Mouse (Mus musculus) thymus, adult 2 months (tissue): ENCODE results near the gene Ykt6. TPM values are rescaled to one million over a fixed set of nuclear protein-coding genes. Genes with fewer than 3 reads are reported as not detected.

Experiments used
- DNase-seq: peaks from one replicate; pipeline ENCODE4 v3.0.0; 2021
- H3K27ac ChIP-seq: fragments of 200-500 bp; 2 replicates; pipeline ENCODE4 v1.5.1; 2012; ENCODE audit warnings: low read length, control low read depth; ENCODE audit not compliant: control insufficient read depth, insufficient read depth
- H3K27me3 ChIP-seq: fragments of 200-500 bp; 2 replicates; pipeline ENCODE4 v1.6.1; 2012; ENCODE audit warnings: mild to moderate bottlenecking, low read length, moderate library complexity, mixed read lengths; ENCODE audit not compliant: control insufficient read depth, insufficient read depth
- H3K36me3 ChIP-seq: fragments of 200-500 bp; 2 replicates; pipeline ENCODE4 v1.6.1; 2012; ENCODE audit warnings: mild to moderate bottlenecking, low read length, moderate library complexity; ENCODE audit not compliant: control insufficient read depth, insufficient read depth
- H3K4me1 ChIP-seq: fragments of 200-500 bp; replicated peaks from 2 replicates; pipeline ENCODE4 v1.6.1; 2012; ENCODE audit warnings: low read length; ENCODE audit not compliant: control insufficient read depth, insufficient read depth
- H3K4me3 ChIP-seq: fragments of 200-500 bp; 2 replicates; pipeline ENCODE4 v1.5.1; 2012; ENCODE audit warnings: mild to moderate bottlenecking, low read length, control low read depth, moderate library complexity; ENCODE audit not compliant: control insufficient read depth, insufficient read depth
- CTCF ChIP-seq: fragments of 200-500 bp; IDR thresholded peaks from 2 replicates; pipeline ENCODE4 v1.5.1; 2012; ENCODE audit warnings: mild to moderate bottlenecking, control low read depth, low read length, moderate library complexity, borderline replicate concordance; ENCODE audit not compliant: control insufficient read depth, poor library complexity, insufficient read depth; ENCODE audit errors: extremely low read depth
- POLR2A ChIP-seq: fragments of 200-500 bp; IDR thresholded peaks from 2 replicates; pipeline ENCODE4 v1.6.1; 2012; ENCODE audit warnings: mild to moderate bottlenecking, low read length, control low read depth, moderate library complexity; ENCODE audit not compliant: control insufficient read depth, poor library complexity, insufficient read depth; ENCODE audit errors: extremely low read depth
- WGBS: fragments of 180-500 bp; shearing (Covaris S2); methylation state at CpG from one replicate; pipeline ENCODE4 v1.1.7; 2018; 5-methylcytosine and 5-hydroxymethylcytosine counted together
- polyA plus RNA-seq: library from polyadenylated mRNA; depleted of rRNA; stranded (reverse); fragments of >200 nt; gene quantifications from 2 replicates; pipeline ENCODE4 v1.2.3, GENCODE M21; 2012

The Ykt6 gene
- polyA plus RNA-seq, 1 experiment = 101 TPM

- H3K27me3 ChIP-seq = no peaks in the 10 kb centered on the region
- DNase-seq = no peak
These were observed 40.6 kb upstream of the Ykt6 start for GRCm38 (mm10) chr11:5914940-5915339.

GRCm38 (mm10) chr11:5915429-5916177 lies 39.9 kb upstream of the Ykt6 start:
- H3K27ac ChIP-seq = no peak overlapping the region
- H3K36me3 ChIP-seq = no peaks in the 10 kb centered on the region
- TF ChIP-seq POLR2A (no peak), CTCF (no peak)
- 78% methylated on average over 5 of the region's 5 CpGs for WGBS
- H3K4me1 ChIP-seq = peaks cover 8% of the 10 kb centered on the region; the same call in 1 of the 2 replicates
- no peak for DNase-seq
- H3K27me3 ChIP-seq = no peaks in the 10 kb centered on the region
- H3K4me3 ChIP-seq = no peak overlapping the region

More at GRCm38 (mm10) chr11:5914940-5915339, 40.6 kb upstream of the Ykt6 start:
- H3K4me3 ChIP-seq = no peak overlapping the region
- WGBS = 66% methylated on average over 5 of the region's 5 CpGs
- TF ChIP-seq CTCF = no peak
- no peak for TF ChIP-seq POLR2A
- no peaks in the 10 kb centered on the region for H3K36me3 ChIP-seq
- H3K27ac ChIP-seq = no peak overlapping the region
- H3K4me1 ChIP-seq = 0 out of 2 replicates have a peak, but pooled peaks cover 3% of the 10 kb centered on the region

DNA sequence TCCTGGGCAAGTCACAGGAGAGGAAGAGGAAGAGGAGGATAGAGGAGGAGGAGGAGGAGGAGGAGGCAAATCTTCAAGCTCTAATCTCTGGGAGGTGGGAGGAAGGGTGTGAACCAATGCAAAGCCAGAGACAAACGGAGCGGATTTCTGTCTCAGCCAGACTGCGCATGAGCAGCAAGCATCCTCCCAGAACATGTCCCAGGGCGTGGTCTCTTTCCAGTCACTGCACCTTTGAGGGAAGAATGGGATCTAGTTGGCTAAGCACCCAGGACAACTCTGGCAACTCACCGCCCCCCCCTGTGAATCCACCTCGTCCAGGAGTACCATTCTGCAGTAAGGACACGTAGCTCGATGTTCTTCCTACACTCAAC lies 39.3 kb upstream of the Ykt6 start:
- WGBS = 90% methylated on average over 8 of the region's 8 CpGs
- Histone ChIP-seq H3K27me3 (no peaks in the 10 kb centered on the region), H3K4me3 (no peak overlapping the region), H3K4me1 (peaks cover 8% of the 10 kb centered on the region; the same call in 1 of the 2 replicates), H3K27ac (no peak overlapping the region), H3K36me3 (no peaks in the 10 kb centered on the region)
- TF ChIP-seq POLR2A = no peak
- TF ChIP-seq CTCF = no peak
- DNase-seq = no peak

DNA sequence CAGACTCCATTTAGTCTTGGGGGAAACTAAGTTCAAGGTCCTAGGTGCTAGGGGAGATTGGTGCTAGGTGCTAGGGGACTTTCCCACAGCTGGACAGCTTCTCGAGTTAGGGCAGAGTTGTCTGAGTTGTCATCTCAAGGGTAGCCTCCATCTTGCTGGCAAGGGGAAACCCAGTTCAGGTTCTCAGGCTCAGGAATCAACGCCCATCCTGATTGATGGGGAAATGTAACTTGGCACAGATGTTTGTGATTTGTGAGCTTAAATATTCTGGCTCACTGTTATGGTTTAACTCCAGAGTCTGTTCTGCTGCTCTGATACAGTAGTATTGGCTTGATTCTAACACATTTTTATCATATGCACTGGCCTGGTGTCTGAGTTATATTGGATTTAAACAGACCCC lies 37.4 kb upstream of the Ykt6 start:
- Histone ChIP-seq H3K4me1 (peaks cover 8% of the 10 kb centered on the region; the same call in 1 of the 2 replicates), H3K4me3 (no peak overlapping the region), H3K27ac (no peak overlapping the region), H3K36me3 (no peaks in the 10 kb centered on the region), H3K27me3 (no peaks in the 10 kb centered on the region)
- TF ChIP-seq CTCF (no peak), POLR2A (no peak)
- no peak for DNase-seq
- WGBS = 84% methylated on average over 2 of the region's 2 CpGs

- Histone ChIP-seq H3K4me3 (no peak overlapping the region), H3K27ac (no peak overlapping the region), H3K4me1 (peaks cover 8% of the 10 kb centered on the region; the same call in 1 of the 2 replicates), H3K27me3 (no peaks in the 10 kb centered on the region), H3K36me3 (no peaks in the 10 kb centered on the region)
- DNase-seq = no peak
- 98% methylated on average over 4 of the region's 4 CpGs for WGBS
- TF ChIP-seq POLR2A = no peak
- no peak for TF ChIP-seq CTCF
These were observed 35.9 kb upstream of the Ykt6 start for GRCm38 (mm10) chr11:5919606-5920005.

DNA sequence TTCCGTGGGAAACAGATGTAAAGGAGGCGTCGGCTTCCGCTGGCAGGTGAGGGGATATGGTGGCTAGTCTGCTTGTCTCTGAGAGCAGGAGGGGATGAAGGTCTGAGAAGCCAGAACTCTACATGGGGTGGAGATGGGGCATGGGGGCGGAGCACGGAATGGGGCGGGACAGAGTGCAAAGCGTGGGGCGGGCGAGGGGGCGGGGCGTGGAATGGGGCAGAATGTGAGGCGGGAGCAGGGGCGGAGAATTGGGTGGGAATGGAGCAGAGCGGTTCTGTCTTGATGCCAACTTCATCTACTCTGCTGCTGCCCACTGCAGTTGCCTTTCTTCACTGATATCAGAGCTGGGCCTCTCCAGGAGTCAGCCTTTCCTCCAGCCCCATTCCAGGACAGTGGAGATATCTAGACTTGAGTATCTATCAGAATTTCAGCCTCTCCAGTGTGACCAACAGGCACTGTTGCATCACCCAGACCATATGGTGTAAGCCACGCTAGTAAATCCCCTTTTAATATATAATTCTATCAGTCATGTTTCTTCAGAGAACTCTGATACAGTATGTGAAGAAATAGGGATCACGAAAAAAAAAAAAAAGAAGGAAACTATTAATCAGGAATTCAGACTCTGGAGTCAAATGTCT lies 35.1 kb upstream of the Ykt6 start:
- DNase-seq = peak; percentile 4
- no peaks in the 10 kb centered on the region for H3K27me3 ChIP-seq
- no peak overlapping the region for H3K4me3 ChIP-seq
- WGBS = 54% methylated on average over 17 of the region's 17 CpGs
- no peaks in the 10 kb centered on the region for H3K36me3 ChIP-seq
- peaks cover 8% of the 10 kb centered on the region; the same call in 1 of the 2 replicates for H3K4me1 ChIP-seq
- no peak overlapping the region for H3K27ac ChIP-seq
- TF ChIP-seq CTCF = no peak
- no peak for TF ChIP-seq POLR2A

DNA sequence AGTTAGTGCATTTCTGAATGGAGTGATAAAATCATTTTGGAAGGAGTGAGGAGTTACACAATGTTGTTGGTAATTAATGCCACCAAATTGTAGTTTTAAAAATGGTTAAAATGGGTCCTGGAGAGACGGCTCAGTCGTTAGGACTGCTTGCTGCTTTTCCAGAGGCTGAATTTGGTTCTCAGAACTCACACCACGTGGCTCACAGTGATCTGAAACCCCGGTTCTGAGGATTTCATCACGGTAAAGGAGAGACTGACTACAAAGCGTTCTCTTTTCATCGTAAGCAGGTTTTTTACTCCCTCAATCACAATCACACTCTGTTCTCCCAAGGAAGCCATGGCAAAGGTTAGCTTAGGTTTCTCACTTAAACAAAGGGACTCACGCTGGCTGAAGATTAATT lies 30.8 kb upstream of the Ykt6 start:
- WGBS = 86% methylated on average over 8 of the region's 8 CpGs
- Histone ChIP-seq H3K4me3 (no peak overlapping the region), H3K4me1 (peaks cover 6% of the 10 kb centered on the region; the same call in 1 of the 2 replicates), H3K27ac (no peak overlapping the region), H3K27me3 (no peaks in the 10 kb centered on the region), H3K36me3 (no peaks in the 10 kb centered on the region)
- DNase-seq = no peak
- no peak for TF ChIP-seq POLR2A
- TF ChIP-seq CTCF = no peak
